Mouse (Mus musculus): ENCODE data around the gene Rbms3. TPM values are rescaled to one million over a fixed set of nuclear protein-coding genes. Genes with fewer than 3 reads are reported as not detected.

Gene Rbms3
- polyA plus RNA-seq, 1 experiment from 2014 or later = 127 TPM

GRCm38 (mm10) chr9:117016605-117017319 lies 613.0 kb downstream of the Rbms3 start:
- Histone ChIP-seq H3K4me3 (no peak overlapping the region), H3K9me3 (no peaks in the 10 kb centered on the region), H3K27ac (replicated peaks) (no peak overlapping the region), H3K9ac (no peak overlapping the region), H3K4me2 (no peak overlapping the region), H3K36me3 (no peaks in the 10 kb centered on the region), H3K4me1 (replicated peaks) (peaks cover 17% of the 10 kb centered on the region), H3K27me3 (no peaks in the 10 kb centered on the region)
- WGBS = 87% methylated on average over 9 of the region's 9 CpGs
- ATAC-seq (ENCODE audit: low read depth) = no peak

- 90% methylated on average over 3 of the region's 3 CpGs for WGBS
- Histone ChIP-seq H3K4me2 (no peak overlapping the region), H3K9ac (no peak overlapping the region), H3K4me3 (no peak overlapping the region), H3K27ac (replicated peaks) (no peak overlapping the region), H3K36me3 (no peaks in the 10 kb centered on the region), H3K27me3 (no peaks in the 10 kb centered on the region), H3K9me3 (no peaks in the 10 kb centered on the region), H3K4me1 (replicated peaks) (peaks cover 5% of the 10 kb centered on the region)
- no peak for ATAC-seq (ENCODE audit: low read depth)
These were observed 616.3 kb downstream of the Rbms3 start for GRCm38 (mm10) chr9:117013386-117013785.

- no peaks in the 10 kb centered on the region for H3K36me3 ChIP-seq
- H3K9ac ChIP-seq = no peak overlapping the region
- H3K4me2 ChIP-seq = no peak overlapping the region
- 88% methylated on average over 3 of the region's 3 CpGs for WGBS
- H3K9me3 ChIP-seq = no peaks in the 10 kb centered on the region
- no peak overlapping the region for H3K27ac ChIP-seq (replicated peaks)
- no peaks in the 10 kb centered on the region for H3K4me1 ChIP-seq (replicated peaks)
- no peak for ATAC-seq (ENCODE audit: low read depth)
- H3K27me3 ChIP-seq = no peaks in the 10 kb centered on the region
- H3K4me3 ChIP-seq = no peak overlapping the region
These were observed 618.9 kb downstream of the Rbms3 start for GRCm38 (mm10) chr9:117010801-117011200.

- Histone ChIP-seq H3K9ac (no peak overlapping the region), H3K27ac (replicated peaks) (no peak overlapping the region), H3K36me3 (no peaks in the 10 kb centered on the region), H3K9me3 (no peaks in the 10 kb centered on the region), H3K27me3 (no peaks in the 10 kb centered on the region), H3K4me1 (replicated peaks) (0 out of 2 replicates have a peak, but pooled peaks cover 5% of the 10 kb centered on the region), H3K4me2 (no peak overlapping the region), H3K4me3 (no peak overlapping the region)
- ATAC-seq (ENCODE audit: low read depth) = no peak
- WGBS = 76% methylated on average over 1 of the region's 1 CpGs
These were observed 621.5 kb downstream of the Rbms3 start for GRCm38 (mm10) chr9:117008194-117008593.

- Histone ChIP-seq H3K27ac (replicated peaks) (no peak overlapping the region), H3K9ac (no peak overlapping the region), H3K4me3 (no peak overlapping the region), H3K4me2 (no peak overlapping the region), H3K9me3 (no peaks in the 10 kb centered on the region), H3K4me1 (replicated peaks) (0 out of 2 replicates have a peak, but pooled peaks cover 5% of the 10 kb centered on the region), H3K27me3 (no peaks in the 10 kb centered on the region), H3K36me3 (no peaks in the 10 kb centered on the region)
- 82% methylated on average over 2 of the region's 2 CpGs for WGBS
- no peak for ATAC-seq (ENCODE audit: low read depth)
These were observed 627.6 kb downstream of the Rbms3 start for GRCm38 (mm10) chr9:117002083-117002482.

GRCm38 (mm10) chr9:116999186-116999585 lies 630.5 kb downstream of the Rbms3 start:
- no peaks in the 10 kb centered on the region for H3K4me1 ChIP-seq (replicated peaks)
- H3K9ac ChIP-seq = no peak overlapping the region
- H3K27ac ChIP-seq (replicated peaks) = no peak overlapping the region
- H3K4me2 ChIP-seq = no peak overlapping the region
- 78% methylated on average over 6 of the region's 6 CpGs for WGBS
- no peaks in the 10 kb centered on the region for H3K9me3 ChIP-seq
- no peaks in the 10 kb centered on the region for H3K36me3 ChIP-seq
- no peak overlapping the region for H3K4me3 ChIP-seq
- ATAC-seq (ENCODE audit: low read depth) = no peak
- no peaks in the 10 kb centered on the region for H3K27me3 ChIP-seq

- ATAC-seq (ENCODE audit: low read depth) = no peak
- H3K9me3 ChIP-seq = no peaks in the 10 kb centered on the region
These were observed 639.4 kb downstream of the Rbms3 start for GRCm38 (mm10) chr9:116990321-116990720.

GRCm38 (mm10) chr9:116980801-116981200 lies 648.9 kb downstream of the Rbms3 start:
- Histone ChIP-seq H3K27ac (replicated peaks) (no peak overlapping the region), H3K27me3 (no peaks in the 10 kb centered on the region), H3K4me2 (no peak overlapping the region), H3K4me1 (replicated peaks) (no peaks in the 10 kb centered on the region), H3K9ac (no peak overlapping the region), H3K36me3 (no peaks in the 10 kb centered on the region), H3K9me3 (no peaks in the 10 kb centered on the region), H3K4me3 (no peak overlapping the region)
- no peak for ATAC-seq (ENCODE audit: low read depth)
- 81% methylated on average over 5 of the region's 5 CpGs for WGBS

More at GRCm38 (mm10) chr9:116990321-116990720, 639.4 kb downstream of the Rbms3 start:
- Histone ChIP-seq H3K4me1 (replicated peaks) (no peaks in the 10 kb centered on the region), H3K4me3 (no peak overlapping the region), H3K9ac (no peak overlapping the region), H3K4me2 (no peak overlapping the region), H3K27me3 (no peaks in the 10 kb centered on the region), H3K36me3 (no peaks in the 10 kb centered on the region), H3K27ac (replicated peaks) (no peak overlapping the region)
- WGBS = 83% methylated on average over 6 of the region's 6 CpGs

GRCm38 (mm10) chr9:116977428-116977827 lies 652.3 kb downstream of the Rbms3 start:
- H3K9me3 ChIP-seq = no peaks in the 10 kb centered on the region

GRCm38 (mm10) chr9:116976575-116977408 lies 652.9 kb downstream of the Rbms3 start:
- ATAC-seq (ENCODE audit: low read depth) = no peak
- no peaks in the 10 kb centered on the region for H3K4me1 ChIP-seq (replicated peaks)
- H3K4me2 ChIP-seq = no peak overlapping the region
- H3K4me3 ChIP-seq = no peak overlapping the region
- no peak overlapping the region for H3K27ac ChIP-seq (replicated peaks)
- no peak overlapping the region for H3K9ac ChIP-seq
- H3K36me3 ChIP-seq = no peaks in the 10 kb centered on the region
- H3K9me3 ChIP-seq = no peaks in the 10 kb centered on the region
- 80% methylated on average over 21 of the region's 21 CpGs for WGBS
- H3K27me3 ChIP-seq = no peaks in the 10 kb centered on the region

More at GRCm38 (mm10) chr9:116977428-116977827, 652.3 kb downstream of the Rbms3 start:
- no peaks in the 10 kb centered on the region for H3K27me3 ChIP-seq
- H3K27ac ChIP-seq (replicated peaks) = no peak overlapping the region
- no peaks in the 10 kb centered on the region for H3K4me1 ChIP-seq (replicated peaks)
- ATAC-seq (ENCODE audit: low read depth) = no peak
- no peak overlapping the region for H3K9ac ChIP-seq
- no peak overlapping the region for H3K4me2 ChIP-seq
- no peak overlapping the region for H3K4me3 ChIP-seq
- WGBS = 88% methylated on average over 6 of the region's 6 CpGs
- H3K36me3 ChIP-seq = no peaks in the 10 kb centered on the region

GRCm38 (mm10) chr9:116975269-116975668 lies 654.4 kb downstream of the Rbms3 start:
- Histone ChIP-seq H3K9me3 (no peaks in the 10 kb centered on the region), H3K27me3 (no peaks in the 10 kb centered on the region), H3K4me1 (replicated peaks) (0 out of 2 replicates have a peak, but pooled peaks cover 3% of the 10 kb centered on the region), H3K9ac (no peak overlapping the region), H3K4me3 (no peak overlapping the region), H3K27ac (replicated peaks) (no peak overlapping the region), H3K4me2 (no peak overlapping the region), H3K36me3 (no peaks in the 10 kb centered on the region)
- ATAC-seq (ENCODE audit: low read depth) = no peak
- 87% methylated on average over 4 of the region's 4 CpGs for WGBS

- 94% methylated on average over 3 of the region's 3 CpGs for WGBS
- no peaks in the 10 kb centered on the region for H3K36me3 ChIP-seq
- ATAC-seq (ENCODE audit: low read depth) = no peak
- H3K9ac ChIP-seq = no peak overlapping the region
- no peaks in the 10 kb centered on the region for H3K9me3 ChIP-seq
- no peak overlapping the region for H3K27ac ChIP-seq (replicated peaks)
- no peak overlapping the region for H3K4me2 ChIP-seq
- H3K4me1 ChIP-seq (replicated peaks) = 0 out of 2 replicates have a peak, but pooled peaks cover 3% of the 10 kb centered on the region
- H3K4me3 ChIP-seq = no peak overlapping the region
- H3K27me3 ChIP-seq = no peaks in the 10 kb centered on the region
These were observed 655.6 kb downstream of the Rbms3 start for GRCm38 (mm10) chr9:116974134-116974533.
